Mouse (Mus musculus): ENCODE measurements at regions not wholly inside any gene's neighbourhood (a gene's known extent, or its start where the extent isn't known, plus 50 kb on each side); places are given as distances from the start of the nearest gene placed in this dataset.

GRCm38 (mm10) chr16:55663946-55664345, 174.8 kb downstream of the Nfkbiz start:
- DNase-seq (ENCODE audit: low read depth, low spot score): no peak

- DNase-seq (ENCODE audit: low read depth, low spot score): no peak
These were observed 201.8 kb downstream of the Nfkbiz start for GRCm38 (mm10) chr16:55636667-55637450.

- DNase-seq (ENCODE audit: low read depth, low spot score): no peak
These were observed 202.5 kb downstream of the Nfkbiz start for GRCm38 (mm10) chr16:55636224-55636623.

- no peak for DNase-seq (ENCODE audit: low read depth, low spot score)
These were observed 204.0 kb downstream of the Nfkbiz start for GRCm38 (mm10) chr16:55634691-55635090.

- DNase-seq (ENCODE audit: low read depth, low spot score): no peak
These were observed 206.5 kb downstream of the Nfkbiz start for GRCm38 (mm10) chr16:55632220-55632619.

- no peak for DNase-seq (ENCODE audit: low read depth, low spot score)
These were observed 207.1 kb downstream of the Nfkbiz start for GRCm38 (mm10) chr16:55631637-55632036.

- DNase-seq (ENCODE audit: low read depth, low spot score): no peak
These were observed 207.7 kb downstream of the Nfkbiz start for GRCm38 (mm10) chr16:55631048-55631447.

- DNase-seq (ENCODE audit: low read depth, low spot score): peak; percentile 30
These were observed 211.2 kb downstream of the Nfkbiz start for GRCm38 (mm10) chr16:55627531-55627930.

- no peak for DNase-seq (ENCODE audit: low read depth, low spot score)
These were observed 215.3 kb downstream of the Nfkbiz start for GRCm38 (mm10) chr16:55623422-55623821.

GRCm38 (mm10) chr16:55619731-55620130, 219.0 kb downstream of the Nfkbiz start:
- no peak for DNase-seq (ENCODE audit: low read depth, low spot score)

GRCm38 (mm10) chr16:55617958-55618357, 220.7 kb downstream of the Nfkbiz start:
- DNase-seq (ENCODE audit: low read depth, low spot score): no peak

- peak; percentile 11 for DNase-seq (ENCODE audit: low read depth, low spot score)
These were observed 221.2 kb downstream of the Nfkbiz start for GRCm38 (mm10) chr16:55617506-55617905.

- DNase-seq (ENCODE audit: low read depth, low spot score): no peak
These were observed 222.1 kb downstream of the Nfkbiz start for GRCm38 (mm10) chr16:55616408-55617120.

- DNase-seq (ENCODE audit: low read depth, low spot score): no peak
These were observed 225.8 kb downstream of the Nfkbiz start for GRCm38 (mm10) chr16:55612873-55613272.

- DNase-seq (ENCODE audit: low read depth, low spot score): no peak
These were observed 226.7 kb downstream of the Nfkbiz start for GRCm38 (mm10) chr16:55612001-55612400.

GRCm38 (mm10) chr16:55611172-55611571, 227.5 kb downstream of the Nfkbiz start:
- DNase-seq (ENCODE audit: low read depth, low spot score): no peak

- DNase-seq (ENCODE audit: low read depth, low spot score): no peak
These were observed 230.3 kb downstream of the Nfkbiz start for GRCm38 (mm10) chr16:55608361-55608760.

GRCm38 (mm10) chr16:55606447-55607239, 232.1 kb downstream of the Nfkbiz start:
- no peak for DNase-seq (ENCODE audit: low read depth, low spot score)

- DNase-seq (ENCODE audit: low read depth, low spot score): no peak
These were observed 235.1 kb downstream of the Nfkbiz start for GRCm38 (mm10) chr16:55603611-55604010.

GRCm38 (mm10) chr16:55589382-55589956, 249.2 kb downstream of the Nfkbiz start:
- no peak for DNase-seq (ENCODE audit: low read depth, low spot score)

GRCm38 (mm10) chr16:55587138-55587537, 251.6 kb downstream of the Nfkbiz start:
- no peak for DNase-seq (ENCODE audit: low read depth, low spot score)

- DNase-seq (ENCODE audit: low read depth, low spot score): no peak
These were observed 255.8 kb downstream of the Nfkbiz start for GRCm38 (mm10) chr16:55582906-55583305.

Measured in R1 (cell line).